Mouse (Mus musculus) stomach, embryonic 14.5 days (tissue): ENCODE measurements around the gene Gm14403. TPM values are rescaled to one million over a fixed set of nuclear protein-coding genes. Genes with fewer than 3 reads are reported as not detected.
"Not testable (repeated sequence)": the region's sequence is repeated elsewhere in the genome, so short reads cannot be mapped to it uniquely, and the experiment has no call there.

ENCODE experiments used
- ATAC-seq: fragments of 200-750 bp; cut with Nextera tagmentation; 2 replicates; pipeline ENCODE4 v1.8.0; 2017; ENCODE audit warnings: low read depth, moderate TSS enrichment; ENCODE audit not compliant: insufficient number of reproducible peaks, insufficient read depth, low FRiP score
- H3K27ac ChIP-seq: fragments of 300-500 bp; sonication (generic); 2 replicates; pipeline ENCODE4 v1.5.1; 2014; ENCODE audit warnings: mild to moderate bottlenecking, low read length, moderate library complexity, mixed read lengths
- H3K27me3 ChIP-seq: fragments of 300-500 bp; sonication (generic); 2 replicates; pipeline ENCODE4 v1.6.1; 2014; ENCODE audit warnings: low read length, control low read depth, mixed read lengths; ENCODE audit not compliant: control insufficient read depth, insufficient read depth
- H3K36me3 ChIP-seq: fragments of 300-500 bp; sonication (generic); 2 replicates; pipeline ENCODE4 v1.6.1; 2014; ENCODE audit warnings: mild to moderate bottlenecking, control low read depth, low read length, moderate library complexity, mixed read lengths; ENCODE audit not compliant: control insufficient read depth, insufficient read depth
- H3K4me1 ChIP-seq: fragments of 300-500 bp; sonication (generic); 2 replicates; pipeline ENCODE4 v1.6.1; 2014; ENCODE audit warnings: low read length, control low read depth, mixed read lengths; ENCODE audit not compliant: control insufficient read depth, insufficient read depth
- H3K4me2 ChIP-seq: fragments of 300-500 bp; sonication (generic); replicated peaks from 2 replicates; pipeline ENCODE4 v1.6.1; 2014; ENCODE audit warnings: low read depth, low read length, control low read depth
- H3K4me3 ChIP-seq: fragments of 300-500 bp; sonication (generic); 2 replicates; pipeline ENCODE4 v1.5.1; 2014; ENCODE audit warnings: low read depth, low read length, control low read depth
- H3K9ac ChIP-seq: fragments of 300-500 bp; sonication (generic); replicated peaks from 2 replicates; pipeline ENCODE4 v1.6.1; 2014; ENCODE audit warnings: low read depth, mild to moderate bottlenecking, control low read depth, low read length, moderate library complexity, mixed read lengths
- H3K9me3 ChIP-seq: fragments of 300-500 bp; sonication (generic); 2 replicates; pipeline ENCODE4 v1.6.1; 2016; ENCODE audit warnings: low read depth, low read length, control low read depth; ENCODE audit not compliant: control insufficient read depth
- WGBS: fragments of 180-500 bp; shearing (Covaris S2); extraction: QIAGEN DNeasy Blood & Tissue Kit; methylation state at CpG from one replicate; pipeline ENCODE4 v1.1.7; 2014; 5-methylcytosine and 5-hydroxymethylcytosine counted together
- polyA plus RNA-seq: library from polyadenylated mRNA; unstranded; fragments of >200 nt; fragmentation: Nextera tagmentation; extraction: Ambion mirVana; gene quantifications from 2 replicates; pipeline ENCODE4 v1.2.1, GENCODE M21; 2014

Gene Gm14403
- 8.0 and 8.7 TPM in 2 replicates for polyA plus RNA-seq

- H3K27me3 ChIP-seq, H3K9ac ChIP-seq, H3K27ac ChIP-seq, ATAC-seq, H3K4me1 ChIP-seq, H3K36me3 ChIP-seq, H3K9me3 ChIP-seq: not testable (repeated sequence)
- Histone ChIP-seq H3K4me3 (peak within 1 kb of the TSS; percentile 29), H3K4me2 (peak within 1 kb of the TSS; percentile 23; the same call in 1 of the 2 replicates)
- 10% methylated on average over 7 of the region's 7 CpGs for WGBS
These were observed at the start of gene Gm14403 for GRCm38 (mm10) chr2:177498067-177498466. TSS of gene Gm14403 (plus strand) at chr2:177498215.

GRCm38 (mm10) chr2:177464676-177465075 is 33.3 kb upstream of the Gm14403 start, which contains the start of gene Zfp970:
TSS of gene Zfp970 (plus strand) at chr2:177464733.
- WGBS: 5% methylated on average over 6 of the region's 9 CpGs
- H3K4me2 ChIP-seq: peak within 1 kb of the TSS; percentile 36

GRCm38 (mm10) chr2:177468222-177468621 is 29.8 kb upstream of the Gm14403 start:
- not testable (repeated sequence) for H3K9ac ChIP-seq, H3K9me3 ChIP-seq, H3K36me3 ChIP-seq, H3K4me1 ChIP-seq, H3K4me2 ChIP-seq, H3K27ac ChIP-seq, H3K27me3 ChIP-seq, H3K4me3 ChIP-seq, ATAC-seq

More at GRCm38 (mm10) chr2:177464676-177465075, 33.3 kb upstream of the Gm14403 start, which contains the start of gene Zfp970:
- H3K4me3 ChIP-seq: peak within 1 kb of the TSS; percentile 25; the same call in 1 of the 2 replicates
- not testable (repeated sequence) for H3K9ac ChIP-seq, H3K4me1 ChIP-seq, H3K27ac ChIP-seq, ATAC-seq, H3K9me3 ChIP-seq, H3K27me3 ChIP-seq, H3K36me3 ChIP-seq

GRCm38 (mm10) chr2:177472261-177472660 is 25.8 kb upstream of the Gm14403 start:
- 83% methylated on average over 6 of the region's 10 CpGs for WGBS

GRCm38 (mm10) chr2:177481971-177482370 is 16.0 kb upstream of the Gm14403 start:
- H3K4me3 ChIP-seq, H3K36me3 ChIP-seq, H3K4me1 ChIP-seq, H3K9me3 ChIP-seq, ATAC-seq, H3K9ac ChIP-seq, H3K4me2 ChIP-seq, H3K27ac ChIP-seq, H3K27me3 ChIP-seq: not testable (repeated sequence)
- 67% methylated on average over 1 of the region's 1 CpGs for WGBS

More at GRCm38 (mm10) chr2:177472261-177472660, 25.8 kb upstream of the Gm14403 start:
- not testable (repeated sequence) for H3K4me2 ChIP-seq, H3K27me3 ChIP-seq, ATAC-seq, H3K9me3 ChIP-seq, H3K36me3 ChIP-seq, H3K9ac ChIP-seq, H3K4me3 ChIP-seq, H3K27ac ChIP-seq, H3K4me1 ChIP-seq

- not testable (repeated sequence) for H3K36me3 ChIP-seq, H3K27me3 ChIP-seq, H3K4me1 ChIP-seq, H3K4me2 ChIP-seq, H3K9me3 ChIP-seq, H3K9ac ChIP-seq, H3K27ac ChIP-seq, H3K4me3 ChIP-seq, ATAC-seq
- 88% methylated on average over 11 of the region's 11 CpGs for WGBS
These were observed 14.6 kb upstream of the Gm14403 start for GRCm38 (mm10) chr2:177483238-177483948.

- not testable (repeated sequence) for H3K27me3 ChIP-seq, H3K4me2 ChIP-seq, H3K27ac ChIP-seq, H3K9ac ChIP-seq, H3K9me3 ChIP-seq, H3K4me3 ChIP-seq, H3K4me1 ChIP-seq, ATAC-seq, H3K36me3 ChIP-seq
- WGBS: 45% methylated on average over 1 of the region's 1 CpGs
These were observed 1.2 kb downstream of the Gm14403 start for GRCm38 (mm10) chr2:177499182-177499581.

- H3K4me3 ChIP-seq, H3K27ac ChIP-seq, H3K27me3 ChIP-seq, H3K36me3 ChIP-seq, ATAC-seq, H3K4me1 ChIP-seq, H3K4me2 ChIP-seq, H3K9ac ChIP-seq, H3K9me3 ChIP-seq: not testable (repeated sequence)
- WGBS: 93% methylated on average over 1 of the region's 1 CpGs
These were observed 7.2 kb downstream of the Gm14403 start for GRCm38 (mm10) chr2:177505211-177505719.
